Mouse (Mus musculus): Measurements from ENCODE around the gene Galt. TPM values are rescaled to one million over a fixed set of nuclear protein-coding genes. Genes with fewer than 3 reads are reported as not detected.

The Galt gene
- polyA plus RNA-seq (2012; rRNA removed), result 196 and 224 TPM in 2 replicates

- peak in 1 of 2 experiments; percentile 64 for DNase-seq (ENCODE audit: extremely low spot score in 1 of 2, low spot score in 1 of 2)
Measured at GRCm38 (mm10) chr4:41754797-41755337, at the start of gene Galt. Gene Galt (plus strand): TSS chr4:41755228.

- DNase-seq (ENCODE audit: extremely low spot score in 1 of 2, low spot score in 1 of 2), result no peak
Measured at GRCm38 (mm10) chr4:41705922-41706754, 48.9 kb upstream of the Galt start.

GRCm38 (mm10) chr4:41707011-41707535, 48.0 kb upstream of the Galt start:
- DNase-seq (ENCODE audit: extremely low spot score in 1 of 2, low spot score in 1 of 2), result peak; percentile 77 to 89

GRCm38 (mm10) chr4:41708192-41708745, 46.8 kb upstream of the Galt start:
- peak in 1 of 2 experiments; percentile 87 for DNase-seq (ENCODE audit: extremely low spot score in 1 of 2, low spot score in 1 of 2)

- DNase-seq (ENCODE audit: extremely low spot score in 1 of 2, low spot score in 1 of 2), result no peak
Measured at GRCm38 (mm10) chr4:41710229-41710628, 44.8 kb upstream of the Galt start.

GRCm38 (mm10) chr4:41711705-41712375, 43.2 kb upstream of the Galt start:
- no peak for DNase-seq (ENCODE audit: extremely low spot score in 1 of 2, low spot score in 1 of 2)

- DNase-seq (ENCODE audit: extremely low spot score in 1 of 2, low spot score in 1 of 2), result no peak
Measured at GRCm38 (mm10) chr4:41712421-41713196, 42.4 kb upstream of the Galt start.

GRCm38 (mm10) chr4:41713197-41714067, 41.6 kb upstream of the Galt start, which contains the start of gene Rpp25l:
Gene Rpp25l (minus strand): TSS chr4:41713534.
- peak in 1 of 2 experiments; percentile 81 for DNase-seq (ENCODE audit: extremely low spot score in 1 of 2, low spot score in 1 of 2)

- DNase-seq (ENCODE audit: extremely low spot score in 1 of 2, low spot score in 1 of 2), result peak in 1 of 2 experiments; percentile 91
Measured at GRCm38 (mm10) chr4:41714276-41714675, 40.8 kb upstream of the Galt start.

GRCm38 (mm10) chr4:41715082-41715481, 39.9 kb upstream of the Galt start:
- no peak for DNase-seq (ENCODE audit: extremely low spot score in 1 of 2, low spot score in 1 of 2)

- DNase-seq (ENCODE audit: extremely low spot score in 1 of 2, low spot score in 1 of 2), result peak in 1 of 2 experiments; percentile 83
Measured at GRCm38 (mm10) chr4:41715596-41715995, 39.4 kb upstream of the Galt start.

GRCm38 (mm10) chr4:41716834-41717233, 38.2 kb upstream of the Galt start:
- DNase-seq (ENCODE audit: extremely low spot score in 1 of 2, low spot score in 1 of 2), result no peak

GRCm38 (mm10) chr4:41722918-41723351, 32.1 kb upstream of the Galt start, which contains the start of gene Dctn3:
Gene Dctn3 (minus strand): TSS chr4:41723170.
- peak; percentile 96 to 97 for DNase-seq (ENCODE audit: extremely low spot score in 1 of 2, low spot score in 1 of 2)

- no peak for DNase-seq (ENCODE audit: extremely low spot score in 1 of 2, low spot score in 1 of 2)
Measured at GRCm38 (mm10) chr4:41726826-41727621, 28.0 kb upstream of the Galt start.

GRCm38 (mm10) chr4:41731052-41731765, 23.8 kb upstream of the Galt start, which contains the start of gene Arid3c:
Gene Arid3c (minus strand): TSS chr4:41731142.
- DNase-seq (ENCODE audit: extremely low spot score in 1 of 2, low spot score in 1 of 2), result no peak

- DNase-seq (ENCODE audit: extremely low spot score in 1 of 2, low spot score in 1 of 2), result peak; percentile 72 to 85
Measured at GRCm38 (mm10) chr4:41737602-41738255, 17.3 kb upstream of the Galt start.

GRCm38 (mm10) chr4:41738256-41738603, 16.8 kb upstream of the Galt start:
- DNase-seq (ENCODE audit: extremely low spot score in 1 of 2, low spot score in 1 of 2), result no peak

Data from frontal cortex, adult 2 months (tissue).